Mouse (Mus musculus) MEL (cell line): Measurements from ENCODE around the gene Cd302. TPM values are rescaled to one million over a fixed set of nuclear protein-coding genes. Genes with fewer than 3 reads are reported as not detected.

Source experiments
- DNase-seq: peaks from one replicate; pipeline ENCODE4 v3.0.0; 2011; ENCODE audit warnings: low read depth, low spot score
- H3K27ac ChIP-seq: 2 replicates; pipeline ENCODE4 v1.5.1; 2012; ENCODE audit warnings: low read depth, mild to moderate bottlenecking, control low read depth, low read length, moderate library complexity; ENCODE audit not compliant: control insufficient read depth
- H3K27me3 ChIP-seq, 2 experiments: fragments of 150-350 bp in 1 of 2; sonication (generic) in 1 of 2; 2 replicates each; pipeline ENCODE4 v1.6.1; 2012; ENCODE audit warnings: low read length in 2 of 2, mild to moderate bottlenecking in 2 of 2, improper control_type of control experiment in 1 of 2, moderate library complexity in 1 of 2; ENCODE audit not compliant: insufficient read depth in 2 of 2, control insufficient read depth in 1 of 2
- H3K36me3 ChIP-seq, 2 experiments: 2 replicates each; pipeline ENCODE4 v1.6.1; 2012 to 2014; ENCODE audit warnings: low read length in 2 of 2, improper control_type of control experiment in 1 of 2, inconsistent platforms in 1 of 2, mild to moderate bottlenecking in 1 of 2; ENCODE audit not compliant: insufficient read depth in 2 of 2, control insufficient read depth in 1 of 2
- H3K4me1 ChIP-seq, 2 experiments: fragments of 150-350 bp in 1 of 2; sonication (generic) in 1 of 2; 2 replicates each; pipeline ENCODE4 v1.6.1; 2012; ENCODE audit warnings: low read length in 2 of 2, improper control_type of control experiment in 1 of 2, mild to moderate bottlenecking in 1 of 2; ENCODE audit not compliant: insufficient read depth in 2 of 2, control insufficient read depth in 1 of 2
- H3K4me3 ChIP-seq, 2 experiments: fragments of 150-350 bp in 1 of 2; sonication (generic) in 1 of 2; 2 replicates each; pipeline ENCODE4 v1.5.1; 2012; ENCODE audit warnings: low read depth in 2 of 2, low read length in 2 of 2, mild to moderate bottlenecking in 2 of 2, moderate library complexity in 2 of 2, control low read depth in 1 of 2, improper control_type of control experiment in 1 of 2; ENCODE audit not compliant: control insufficient read depth in 1 of 2, insufficient read depth in 1 of 2
- H3K79me2 ChIP-seq: 2 replicates; pipeline ENCODE4 v1.6.1; 2012; ENCODE audit warnings: mild to moderate bottlenecking, low read length, moderate library complexity; ENCODE audit not compliant: control insufficient read depth, poor library complexity, insufficient read depth
- H3K9ac ChIP-seq: 2 replicates; pipeline ENCODE4 v1.6.1; 2012; ENCODE audit warnings: low read depth, mild to moderate bottlenecking, control low read depth, low read length, moderate library complexity; ENCODE audit not compliant: control insufficient read depth, poor library complexity, severe bottlenecking
- H3K9me3 ChIP-seq: fragments of 150-350 bp; sonication (generic); replicated peaks from 2 replicates; pipeline ENCODE4 v1.6.1; 2012; ENCODE audit warnings: mild to moderate bottlenecking, low read length, improper control_type of control experiment, moderate library complexity; ENCODE audit not compliant: insufficient read depth
- BHLHE40 ChIP-seq: IDR thresholded peaks from 2 replicates; pipeline ENCODE4 v1.6.1; 2012; ENCODE audit warnings: low read depth, mild to moderate bottlenecking, inconsistent platforms, low read length, improper control_type of control experiment, borderline replicate concordance
- CTCF ChIP-seq, 3 experiments: IDR thresholded peaks in 2 of 3; conservative IDR thresholded peaks in 1 of 3; 2 replicates each; pipeline ENCODE4 v1.5.1; 2011 to 2012; ENCODE audit warnings: low read length in 3 of 3, low read depth in 2 of 3, mild to moderate bottlenecking in 2 of 3, improper control_type of control experiment in 1 of 3, inconsistent platforms in 1 of 3, mixed read lengths in 1 of 3, moderate library complexity in 1 of 3; ENCODE audit not compliant: control insufficient read depth in 1 of 3, insufficient read depth in 1 of 3, poor library complexity in 1 of 3, severe bottlenecking in 1 of 3
- ELF1 ChIP-seq: IDR thresholded peaks from 2 replicates; pipeline ENCODE4 v1.6.1; 2014; ENCODE audit warnings: low read depth, mild to moderate bottlenecking, inconsistent platforms, low read length, improper control_type of control experiment, moderate library complexity
- EP300 ChIP-seq, 2 experiments: IDR thresholded peaks; 2 replicates each; pipeline ENCODE4 v1.6.1; 2011; ENCODE audit warnings: improper control_type of control experiment in 2 of 2, low read length in 2 of 2, low read depth in 1 of 2, mild to moderate bottlenecking in 1 of 2
- GATA1 ChIP-seq: IDR thresholded peaks from 2 replicates; pipeline ENCODE4 v1.6.1; 2011; ENCODE audit warnings: low read depth, low read length, improper control_type of control experiment
- HCFC1 ChIP-seq: IDR thresholded peaks from 2 replicates; pipeline ENCODE4 v1.6.1; 2012; ENCODE audit warnings: low read depth, mild to moderate bottlenecking, inconsistent platforms, low read length, improper control_type of control experiment, moderate library complexity
- KAT2A ChIP-seq: conservative IDR thresholded peaks from 2 replicates; pipeline ENCODE4 v1.6.1; 2012; ENCODE audit warnings: low read depth, low read length, improper control_type of control experiment, inconsistent platforms
- MAFK ChIP-seq: IDR thresholded peaks from 2 replicates; pipeline ENCODE4 v1.6.1; 2011; ENCODE audit warnings: low read depth, mild to moderate bottlenecking, low read length, improper control_type of control experiment, borderline replicate concordance
- MXI1 ChIP-seq: IDR thresholded peaks from 2 replicates; pipeline ENCODE4 v1.6.1; 2011; ENCODE audit warnings: mild to moderate bottlenecking, low read depth, low read length, improper control_type of control experiment
- MYB ChIP-seq: IDR thresholded peaks from 2 replicates; pipeline ENCODE4 v1.6.1; 2011; ENCODE audit warnings: mild to moderate bottlenecking, low read depth, low read length, improper control_type of control experiment
- POLR2AphosphoS2 ChIP-seq: IDR thresholded peaks from 2 replicates; pipeline ENCODE4 v1.6.1; 2011; ENCODE audit warnings: low read length, improper control_type of control experiment
- TAL1 ChIP-seq: IDR thresholded peaks from 2 replicates; pipeline ENCODE4 v1.6.1; 2012; ENCODE audit warnings: mild to moderate bottlenecking, inconsistent platforms, low read length, moderate library complexity, mixed read lengths
- TCF12 ChIP-seq: IDR thresholded peaks from 2 replicates; pipeline ENCODE4 v1.6.1; 2014; ENCODE audit warnings: low read depth, mild to moderate bottlenecking, inconsistent platforms, low read length, improper control_type of control experiment, moderate library complexity
- USF1 ChIP-seq: IDR thresholded peaks from 2 replicates; pipeline ENCODE4 v1.6.1; 2014; ENCODE audit warnings: low read depth, mild to moderate bottlenecking, inconsistent platforms, low read length, improper control_type of control experiment, moderate library complexity
- USF2 ChIP-seq, 2 experiments: IDR thresholded peaks; 2 replicates each; pipeline ENCODE4 v1.6.1; 2011 to 2012; ENCODE audit warnings: improper control_type of control experiment in 2 of 2, low read length in 2 of 2, borderline replicate concordance in 1 of 2, inconsistent platforms in 1 of 2, low read depth in 1 of 2, mild to moderate bottlenecking in 1 of 2; ENCODE audit not compliant: insufficient read depth in 1 of 2
- ZKSCAN1 ChIP-seq: IDR thresholded peaks from 2 replicates; pipeline ENCODE4 v1.6.1; 2012; ENCODE audit warnings: low read depth, mild to moderate bottlenecking, inconsistent platforms, low read length, improper control_type of control experiment, moderate library complexity
- polyA plus RNA-seq, 2 experiments: library from polyadenylated mRNA; stranded (reverse) in 1 of 2; unstranded in 1 of 2; fragments of >175 nt in 1 of 2; fragments of >200 nt in 1 of 2; gene quantifications; 2 replicates each; pipeline versions ENCODE4 v1.2.1 to v1.2.4; 2012; ENCODE audit warnings: low replicate concordance in 2 of 2, low read depth in 1 of 2; ENCODE audit not compliant: insufficient read length in 2 of 2, insufficient read depth in 1 of 2, missing spikeins in 1 of 2
- total RNA-seq: library from RNA; depleted of rRNA; stranded (reverse); fragments of 300-350 nt; gene quantifications from 2 replicates; pipeline ENCODE4 v1.2.3, GENCODE M21; 2012

Gene Cd302
- total and polyA plus RNA-seq, 3 experiments, result 0.92 to 1.7 TPM; not detected in 1

- Histone ChIP-seq H3K79me2 (peaks cover 77% of the 10 kb centered on the region), H3K4me3 (no peak overlapping the region), H3K9me3 (no peaks in the 10 kb centered on the region), H3K36me3 (peaks cover 17 to 44% of the 10 kb centered on the region in 2 experiments), H3K9ac (no peak overlapping the region), H3K4me1 (peaks cover 10 to 21% of the 10 kb centered on the region in 2 experiments), H3K27ac (no peak overlapping the region), H3K27me3 (no peaks in the 10 kb centered on the region)
- no peak for DNase-seq
- TF ChIP-seq KAT2A (no peak), USF1 (no peak), MAFK (peak; percentile 87)
Measured at GRCm38 (mm10) chr2:60214683-60215082, 69.6 kb downstream of the Cd302 start.

GRCm38 (mm10) chr2:60212488-60212887, 71.8 kb downstream of the Cd302 start:
- H3K4me3 ChIP-seq, result no peak overlapping the region
- H3K27me3 ChIP-seq, result no peaks in the 10 kb centered on the region
- peaks cover 81% of the 10 kb centered on the region for H3K79me2 ChIP-seq
- no peak overlapping the region for H3K27ac ChIP-seq
- TF ChIP-seq GATA1 (no peak), ELF1 (no peak), KAT2A (no peak), HCFC1 (no peak), CTCF (IDR thresholded peaks at IDR 0.05 in 2 of 3, conservative IDR thresholded peaks at IDR 0.05 in 1 of 3; ENCODE audit: control insufficient read depth in 1 of 3, insufficient read depth in 1 of 3, low read depth in 2 of 3, low read length in 3 of 3, poor library complexity in 1 of 3, severe bottlenecking in 1 of 3) (no peak), MXI1 (no peak), MYB (no peak), POLR2AphosphoS2 (no peak), TCF12 (no peak), BHLHE40 (no peak), USF2 (IDR thresholded peaks at IDR 0.05; ENCODE audit: borderline replicate concordance in 1 of 2, insufficient read depth in 1 of 2, low read depth in 1 of 2, low read length in 2 of 2) (no peak), EP300 (IDR thresholded peaks at IDR 0.05; ENCODE audit: low read depth in 1 of 2, low read length in 2 of 2) (no peak), ZKSCAN1 (no peak), TAL1 (no peak)
- H3K4me1 ChIP-seq, result peaks cover 10 to 25% of the 10 kb centered on the region in 2 experiments
- peaks cover 14 to 47% of the 10 kb centered on the region in 2 experiments for H3K36me3 ChIP-seq
- H3K9ac ChIP-seq, result no peak overlapping the region
- no peak for DNase-seq
- no peaks in the 10 kb centered on the region for H3K9me3 ChIP-seq
